Mouse (Mus musculus) cortical plate, adult 2 months (tissue): ENCODE data around the gene Bcr.

Experiments
- CTCF ChIP-seq: fragments of 200-500 bp; IDR thresholded peaks from 2 replicates; pipeline ENCODE4 v1.5.1; 2011; ENCODE audit warnings: mild to moderate bottlenecking, control low read depth, low read length; ENCODE audit not compliant: insufficient read depth; ENCODE audit errors: extremely low read depth
- POLR2A ChIP-seq: fragments of 200-500 bp; IDR thresholded peaks from 2 replicates; pipeline ENCODE4 v1.6.1; 2011; ENCODE audit warnings: mild to moderate bottlenecking, low read length, control low read depth; ENCODE audit not compliant: insufficient read depth; ENCODE audit errors: extremely low read depth

- TF ChIP-seq POLR2A (no peak), CTCF (no peak)
Observed at GRCm38 (mm10) chr10:75106940-75107381, 46.6 kb downstream of the Bcr start.
